Mouse (Mus musculus) Patski (cell line): ENCODE measurements around the gene Lrrc20. TPM values are rescaled to one million over a fixed set of nuclear protein-coding genes. Genes with fewer than 3 reads are reported as not detected.
A peak's percentile ranks its signal among the peaks of the same experiment; 100 is the strongest.
"Not testable (repeated sequence)": the region's sequence is repeated elsewhere in the genome, so short reads cannot be mapped to it uniquely, and the experiment has no call there.

Experiments used
- ATAC-seq: fragments of 100-300 bp; one replicate; pipeline ENCODE4 v1.8.0; 2021
- CTCF ChIA-PET: fragments of 350-600 bp; sonication (Branson Sonifier 250); formaldehyde crosslinking; loops from one replicate; lab custom pipeline; 2022; ENCODE audit warnings: inconsistent platforms; lab: Charles Lee
- POLR2A ChIA-PET: fragments of 350-600 bp; sonication (Branson Sonifier 250); formaldehyde crosslinking; loops from one replicate; lab custom pipeline; 2022; ENCODE audit warnings: antibody characterized with exemption, inconsistent platforms; lab: Charles Lee
- DNase-seq: peaks from one replicate; pipeline ENCODE4 v3.0.0-alpha.2; 2011; ENCODE audit warnings: low read depth, low spot score
- H3K27me3 ChIP-seq: fragments of 371-371 bp; one replicate; pipeline ENCODE4 v1.5.1; 2021
- CTCF ChIP-seq: fragments of 100-300 bp; IDR thresholded peaks from one replicate; pipeline ENCODE4 v1.5.1; 2021
- in situ Hi-C: fragments of 300-500 bp; cut with MboI; formaldehyde crosslinking; loops from 3 replicates; pipeline ENCODE4 v1.11.1; 2018; ENCODE audit warnings: low pct_unique_long_range_greater_than_20kb, mixed read lengths
- polyA plus RNA-seq: library from polyadenylated mRNA; unstranded; gene quantifications from one replicate; pipeline ENCODE4 v1.2.3, GENCODE M21; 2021

Gene Lrrc20
- polyA plus RNA-seq, 1 experiment from 2014 or later = 14.0 TPM

GRCm38 (mm10) chr10:61447581-61448353 lies 27.8 kb upstream of the Lrrc20 start:
- POLR2A ChIA-PET = interaction anchor here (1.3 kb wide), 1 partner anchor 22 kb away, joined by 5 read pairs; no protein-coding TSS in a partner anchor
- in situ Hi-C loops = no loop called here
- CTCF ChIA-PET = no interaction called here
- no peaks in the 10 kb centered on the region for H3K27me3 ChIP-seq
- ATAC-seq (no peak), DNase-seq (no peak)
- no peak for TF ChIP-seq CTCF

GRCm38 (mm10) chr10:61448834-61449233 lies 26.8 kb upstream of the Lrrc20 start:
- in situ Hi-C loops = no loop called here
- ChIA-PET POLR2A (interaction anchor here (0.7 to 1.4 kb wide), 2 partner anchors 9 to 25 kb away, joined by 3 read pairs; no protein-coding TSS in a partner anchor), CTCF (no interaction called here)
- DNase-seq (no peak), ATAC-seq (no peak)
- H3K27me3 ChIP-seq = no peaks in the 10 kb centered on the region
- TF ChIP-seq CTCF = no peak

GRCm38 (mm10) chr10:61451463-61451930 lies 24.1 kb upstream of the Lrrc20 start:
- no peak for TF ChIP-seq CTCF
- ATAC-seq = no peak
- POLR2A ChIA-PET = interaction anchor here (0.7 kb wide), 1 partner anchor 110 kb away, joined by 3 read pairs; no protein-coding TSS in a partner anchor
- in situ Hi-C loops = no loop called here
- H3K27me3 ChIP-seq = no peaks in the 10 kb centered on the region
- CTCF ChIA-PET = interaction anchor here (1.3 to 1.7 kb wide), 2 partner anchors 13 to 15 kb away, joined by 3 to 5 read pairs; no protein-coding TSS in a partner anchor
- DNase-seq = no peak

GRCm38 (mm10) chr10:61451931-61452617 lies 23.5 kb upstream of the Lrrc20 start:
- no peaks in the 10 kb centered on the region for H3K27me3 ChIP-seq
- in situ Hi-C loops = no loop called here
- CTCF ChIA-PET = interaction anchor here (1.3 to 1.7 kb wide), 2 partner anchors 14 to 15 kb away, joined by 3 to 5 read pairs; no protein-coding TSS in a partner anchor
- POLR2A ChIA-PET = interaction anchor here (0.7 kb wide), 1 partner anchor 111 kb away, joined by 3 read pairs; no protein-coding TSS in a partner anchor
- DNase-seq (no peak), ATAC-seq (peak; percentile 46)
- no peak for TF ChIP-seq CTCF

GRCm38 (mm10) chr10:61452645-61453044 lies 23.0 kb upstream of the Lrrc20 start, which contains the start of gene Eif4ebp2:
Gene Eif4ebp2 (minus strand): TSS chr10:61452661.
- ChIA-PET CTCF (interaction anchor here (1.3 to 1.7 kb wide), 2 partner anchors 14 kb away, joined by 3 to 5 read pairs; no protein-coding TSS in a partner anchor), POLR2A (no interaction called here)
- no peak for TF ChIP-seq CTCF
- ATAC-seq (peak; percentile 77), DNase-seq (peak; percentile 92)
- in situ Hi-C loops = no loop called here
- H3K27me3 ChIP-seq = no peaks in the 10 kb centered on the region

GRCm38 (mm10) chr10:61453171-61453570 lies 22.4 kb upstream of the Lrrc20 start:
- DNase-seq, ATAC-seq, in situ Hi-C loops, H3K27me3 ChIP-seq, CTCF ChIA-PET: not testable (repeated sequence)
- POLR2A ChIA-PET = interaction anchor here (0.7 kb wide), 1 partner anchor 171 kb away, joined by 3 read pairs; no protein-coding TSS in a partner anchor

GRCm38 (mm10) chr10:61457182-61457581 lies 18.4 kb upstream of the Lrrc20 start:
- no peak for TF ChIP-seq CTCF
- in situ Hi-C loops = no loop called here
- ChIA-PET CTCF (interaction anchor here (1.3 kb wide), 1 partner anchor 146 kb away, joined by 4 read pairs; no protein-coding TSS in a partner anchor), POLR2A (no interaction called here)
- ATAC-seq (no peak), DNase-seq (no peak)
- no peaks in the 10 kb centered on the region for H3K27me3 ChIP-seq

- ChIA-PET CTCF (no interaction called here), POLR2A (no interaction called here)
- H3K27me3 ChIP-seq = no peaks in the 10 kb centered on the region
- TF ChIP-seq CTCF = no peak
- DNase-seq = no peak
- peak; percentile 24 for ATAC-seq
- in situ Hi-C loops = loop anchor here (5.0 kb wide), 1 partner anchor 137 kb away; no protein-coding TSS in a partner anchor
These were observed 10.6 kb upstream of the Lrrc20 start for GRCm38 (mm10) chr10:61465009-61465408.

GRCm38 (mm10) chr10:61466242-61466641 lies 9.4 kb upstream of the Lrrc20 start:
- ChIA-PET POLR2A (no interaction called here), CTCF (interaction anchor here (1.1 to 1.8 kb wide), 8 partner anchors 11 to 194 kb away, joined by 3 to 22 read pairs (median 6); partner anchors contain the start of genes Eif4ebp2 and Lrrc20)
- H3K27me3 ChIP-seq = no peaks in the 10 kb centered on the region
- ATAC-seq = no peak
- in situ Hi-C loops = loop anchor here (5.0 kb wide), 1 partner anchor 136 kb away; no protein-coding TSS in a partner anchor
- TF ChIP-seq CTCF = no peak
- DNase-seq = no peak

GRCm38 (mm10) chr10:61466873-61467272 lies 8.7 kb upstream of the Lrrc20 start:
- H3K27me3 ChIP-seq = no peaks in the 10 kb centered on the region
- peak; percentile 77 for TF ChIP-seq CTCF
- in situ Hi-C loops = loop anchor here (5.0 kb wide), 1 partner anchor 135 kb away; no protein-coding TSS in a partner anchor
- no peak for ATAC-seq
- DNase-seq = no peak
- ChIA-PET POLR2A (no interaction called here), CTCF (interaction anchor here (0.6 to 1.8 kb wide), 17 partner anchors 10 to 195 kb away, joined by 3 to 22 read pairs (median 4); partner anchors contain the start of genes Eif4ebp2 and Lrrc20)
